Mouse (Mus musculus) myocyte (in vitro differentiated cells): ENCODE measurements around the gene Mysm1. TPM values are rescaled to one million over a fixed set of nuclear protein-coding genes. Genes with fewer than 3 reads are reported as not detected.

Experiments used
- H3K27me3 ChIP-seq: one replicate; pipeline ENCODE4 v1.6.1; 2011; ENCODE audit not compliant: control insufficient read depth, insufficient read depth, insufficient read length
- H3K36me3 ChIP-seq: one replicate; pipeline ENCODE4 v1.6.1; 2011; ENCODE audit not compliant: control insufficient read depth, insufficient read depth
- H3K4me2 ChIP-seq: one replicate; pipeline ENCODE4 v1.6.1; 2011; ENCODE audit warnings: low read depth, control low read depth
- H3K4me3 ChIP-seq: one replicate; pipeline ENCODE4 v1.5.1; 2011; ENCODE audit warnings: mild to moderate bottlenecking, control low read depth, moderate library complexity
- H3K79me2 ChIP-seq: one replicate; pipeline ENCODE4 v1.6.1; 2011; ENCODE audit not compliant: control insufficient read depth, insufficient read depth
- H3ac ChIP-seq: one replicate; pipeline ENCODE4 v1.6.1; 2011; ENCODE audit not compliant: control insufficient read depth, insufficient read length
- CEBPB ChIP-seq: IDR thresholded peaks from 2 replicates; pipeline ENCODE4 v1.6.1; 2011; ENCODE audit warnings: mild to moderate bottlenecking, moderate library complexity; ENCODE audit not compliant: poor library complexity, insufficient read depth, severe bottlenecking
- E2F4 ChIP-seq: IDR thresholded peaks from one replicate; pipeline ENCODE4 v1.6.1; 2011; ENCODE audit warnings: mild to moderate bottlenecking, control low read depth, moderate library complexity; ENCODE audit not compliant: insufficient read depth
- MAX ChIP-seq: IDR thresholded peaks from one replicate; pipeline ENCODE4 v1.6.1; 2011; ENCODE audit warnings: low read depth, mild to moderate bottlenecking, control low read depth
- MYOD1 ChIP-seq, 3 experiments: IDR thresholded peaks; one replicate each; pipeline ENCODE4 v1.6.1; 2011; ENCODE audit warnings: control low read depth in 2 of 3, low read depth in 2 of 3, mild to moderate bottlenecking in 2 of 3, moderate library complexity in 1 of 3; ENCODE audit not compliant: insufficient read length in 2 of 3, control insufficient read depth in 1 of 3
- MYOG ChIP-seq, 3 experiments: IDR thresholded peaks; one replicate each; pipeline ENCODE4 v1.6.1; 2011; ENCODE audit warnings: control low read depth in 2 of 3, low read depth in 2 of 3, mild to moderate bottlenecking in 2 of 3; ENCODE audit not compliant: insufficient read length in 2 of 3, control insufficient read depth in 1 of 3, insufficient read depth in 1 of 3
- POLR2A ChIP-seq: IDR thresholded peaks from one replicate; pipeline ENCODE4 v1.6.1; 2011; ENCODE audit warnings: low read depth, mild to moderate bottlenecking, control low read depth, moderate library complexity; ENCODE audit not compliant: insufficient read length
- POLR2AphosphoS2 ChIP-seq: IDR thresholded peaks from one replicate; pipeline ENCODE4 v1.6.1; 2011; ENCODE audit warnings: low read depth, control low read depth; ENCODE audit not compliant: insufficient read length
- REST ChIP-seq: IDR thresholded peaks from one replicate; pipeline ENCODE4 v1.6.1; 2011; ENCODE audit warnings: mild to moderate bottlenecking, control low read depth, moderate library complexity; ENCODE audit not compliant: insufficient read depth, insufficient read length
- SRF ChIP-seq: IDR thresholded peaks from one replicate; pipeline ENCODE4 v1.6.1; 2011; ENCODE audit warnings: low read depth; ENCODE audit not compliant: control insufficient read depth, insufficient read length
- TCF12 ChIP-seq: IDR thresholded peaks from one replicate; pipeline ENCODE4 v1.6.1; 2011; ENCODE audit warnings: mild to moderate bottlenecking, control low read depth; ENCODE audit not compliant: poor library complexity, insufficient read depth, severe bottlenecking
- TCF3 ChIP-seq: IDR thresholded peaks from one replicate; pipeline ENCODE4 v1.6.1; 2011; ENCODE audit warnings: low read depth, control low read depth; ENCODE audit not compliant: insufficient read length
- USF1 ChIP-seq: IDR thresholded peaks from one replicate; pipeline ENCODE4 v1.6.1; 2011; ENCODE audit warnings: low read depth, mild to moderate bottlenecking, control low read depth, moderate library complexity
- polyA plus RNA-seq: library from polyadenylated mRNA; unstranded; fragments of >200 nt; fragmentation: generic; extraction: Trizol; gene quantifications from one replicate; pipeline ENCODE4 v1.2.1, GENCODE M21; 2012; ENCODE audit warnings: missing spikeins

The Mysm1 gene
- polyA plus RNA-seq, 1 experiment: 2.1 TPM

GRCm38 (mm10) chr4:94995862-94996261, 17.0 kb upstream of the Mysm1 start:
- TF ChIP-seq USF1 (no peak), REST (no peak), POLR2A (no peak), TCF3 (no peak), TCF12 (no peak), SRF (no peak), MAX (no peak), E2F4 (no peak), POLR2AphosphoS2 (no peak), MYOG (IDR thresholded peaks at IDR 0.05; ENCODE audit: control insufficient read depth in 1 of 3, insufficient read depth in 1 of 3, insufficient read length in 2 of 3, low read depth in 2 of 3) (no peak)
- H3ac ChIP-seq: no peak overlapping the region
- H3K4me3 ChIP-seq: no peak overlapping the region
- no peak overlapping the region for H3K4me2 ChIP-seq
- H3K36me3 ChIP-seq: no peaks in the 10 kb centered on the region
- H3K27me3 ChIP-seq: no peaks in the 10 kb centered on the region
- H3K79me2 ChIP-seq: no peaks in the 10 kb centered on the region

- no peak overlapping the region for H3K4me3 ChIP-seq
- H3K27me3 ChIP-seq: no peaks in the 10 kb centered on the region
- no peak for TF ChIP-seq USF1
- no peak for TF ChIP-seq REST
- no peak for TF ChIP-seq POLR2AphosphoS2
- no peak for TF ChIP-seq MYOG (IDR thresholded peaks at IDR 0.05; ENCODE audit: control insufficient read depth in 1 of 3, insufficient read depth in 1 of 3, insufficient read length in 2 of 3, low read depth in 2 of 3)
- no peak for TF ChIP-seq TCF3
- TF ChIP-seq CEBPB: no peak
- H3K79me2 ChIP-seq: no peaks in the 10 kb centered on the region
- H3ac ChIP-seq: no peak overlapping the region
- H3K4me2 ChIP-seq: no peak overlapping the region
- no peaks in the 10 kb centered on the region for H3K36me3 ChIP-seq
Measured at GRCm38 (mm10) chr4:94990204-94990603, 11.3 kb upstream of the Mysm1 start.

- Histone ChIP-seq H3K4me3 (no peak overlapping the region), H3K79me2 (no peaks in the 10 kb centered on the region)
Measured at GRCm38 (mm10) chr4:94987725-94988124, 8.8 kb upstream of the Mysm1 start.

GRCm38 (mm10) chr4:94979500-94979915, 608 bp upstream of the Mysm1 start:
- TF ChIP-seq TCF12 (no peak), MAX (no peak), POLR2AphosphoS2 (no peak), USF1 (no peak), SRF (no peak), REST (no peak), CEBPB (no peak), POLR2A (no peak), MYOD1 (IDR thresholded peaks at IDR 0.05; ENCODE audit: control insufficient read depth in 1 of 3, insufficient read length in 2 of 3, low read depth in 2 of 3) (no peak), TCF3 (no peak), MYOG (IDR thresholded peaks at IDR 0.05; ENCODE audit: control insufficient read depth in 1 of 3, insufficient read depth in 1 of 3, insufficient read length in 2 of 3, low read depth in 2 of 3) (no peak), E2F4 (no peak)
- no peaks in the 10 kb centered on the region for H3K36me3 ChIP-seq
- peak overlapping the region; percentile 70 for H3K4me3 ChIP-seq

More at GRCm38 (mm10) chr4:94987725-94988124, 8.8 kb upstream of the Mysm1 start:
- TF ChIP-seq MAX (no peak), TCF3 (no peak), E2F4 (no peak), REST (no peak)
- H3K36me3 ChIP-seq: no peaks in the 10 kb centered on the region
- H3ac ChIP-seq: no peak overlapping the region
- no peaks in the 10 kb centered on the region for H3K27me3 ChIP-seq
- no peak overlapping the region for H3K4me2 ChIP-seq

GRCm38 (mm10) chr4:94973321-94973720, 5.6 kb downstream of the Mysm1 start:
- Histone ChIP-seq H3K27me3 (no peaks in the 10 kb centered on the region), H3K4me2 (no peak overlapping the region), H3K4me3 (no peak overlapping the region), H3K36me3 (peaks cover 25% of the 10 kb centered on the region), H3ac (no peak overlapping the region), H3K79me2 (peaks cover 31% of the 10 kb centered on the region)
- TF ChIP-seq POLR2A (no peak), TCF12 (no peak), MYOG (IDR thresholded peaks at IDR 0.05; ENCODE audit: control insufficient read depth in 1 of 3, insufficient read depth in 1 of 3, insufficient read length in 2 of 3, low read depth in 2 of 3) (no peak), E2F4 (no peak), TCF3 (no peak), MAX (no peak), USF1 (no peak), MYOD1 (IDR thresholded peaks at IDR 0.05; ENCODE audit: control insufficient read depth in 1 of 3, insufficient read length in 2 of 3, low read depth in 2 of 3) (no peak), CEBPB (no peak), SRF (no peak), POLR2AphosphoS2 (no peak), REST (no peak)

More at GRCm38 (mm10) chr4:94979500-94979915, 608 bp upstream of the Mysm1 start:
- Histone ChIP-seq H3K79me2 (peaks cover 33% of the 10 kb centered on the region), H3K4me2 (peak overlapping the region; percentile 77), H3ac (peak overlapping the region; percentile 97), H3K27me3 (no peaks in the 10 kb centered on the region)
